In genomic region chr17:67071231-67072009, GRCm38 (mm10) we compare ENCODE assay signal across 10 mouse cellular contexts.
DNase-seq lines count a peak whose midpoint lies in the region; ATAC-seq and TF ChIP-seq lines count a peak whose summit lies in the region.
"Had no signal": no experiment of that assay in that cellular context is flagged by ENCODE, and none has a peak within 500 bp of the region (broad histone marks: within the 10 kb centered on the region; RNA-seq: fewer than 3 reads in every experiment).

No protein-coding gene starts in this region.

- H3K27ac ChIP-seq in gastrocnemius, adult 2 months: no peak overlapping the region
- H3K27ac ChIP-seq: embryonic facial prominence, embryonic 12.5 days had no signal

- intact Hi-C loops in gastrocnemius, adult 2 months (cut with DNase I): no loop called here
- intact Hi-C loops in left cerebral cortex, postnatal 4 days (cut with DNase I): no loop called here

- DNase-seq in layer of hippocampus, adult 11-12 months (ENCODE audit: low spot score): peak; percentile 31
- no peak for DNase-seq in layer of hippocampus, adult 9-10 months (ENCODE audit: low spot score)
- DNase-seq in cerebellum, adult 11-12 months: peak; percentile 64
- DNase-seq in gastrocnemius, adult 2 months: peak; percentile 67
- DNase-seq in left cerebral cortex, postnatal 4 days: peak; percentile 86
- no peak for DNase-seq in thymus, postnatal 4 days
- DNase-seq: lung, adult 2 months had no signal

- no peak for ATAC-seq in megakaryocyte, adult 5-6 weeks (ENCODE audit: poor library complexity, severe bottlenecking)
- no peak for ATAC-seq in erythroid progenitor cell, adult 5-6 weeks (replicated peaks; ENCODE audit: low FRiP score, poor library complexity, severe bottlenecking)

- H3K4me3 ChIP-seq in gastrocnemius, adult 2 months: no peak overlapping the region
- H3K4me3 ChIP-seq: embryonic facial prominence, embryonic 12.5 days had no signal

- TF ChIP-seq CTCF in gastrocnemius, adult 2 months (IDR thresholded peaks at IDR 0.05): no peak

Comparison
In these comparisons a context has a peak if more than half of its experiments do, and no peak if none do; other contexts are left out.
1. DNase-seq: peak in layer of hippocampus, adult 11-12 months (single experiment), cerebellum, adult 11-12 months (single experiment), gastrocnemius, adult 2 months (single experiment) and left cerebral cortex, postnatal 4 days (single experiment); none in layer of hippocampus, adult 9-10 months (single experiment) and thymus, postnatal 4 days (single experiment).